16 mouse cellular contexts compared by ENCODE assay signal in genomic region chr11:80215291-80215690, GRCm38 (mm10).
"Had no signal": no experiment of that assay in that cellular context is flagged by ENCODE, and none has a peak within 500 bp of the region (broad histone marks: within the 10 kb centered on the region; RNA-seq: fewer than 3 reads in every experiment).

No protein-coding gene starts in this region.

- H3K4me2 ChIP-seq: limb, embryonic 12.5 days; limb, embryonic 15.5 days; midbrain, embryonic 11.5 days had no signal

- H3K27ac ChIP-seq: hindbrain, postnatal 0 days; limb, embryonic 12.5 days; limb, embryonic 15.5 days; liver, embryonic 14.5 days had no signal

- DNase-seq: left cerebral cortex, postnatal 4 days; lung, adult 2 months; lung, postnatal 14 days; lung, postnatal 4 days; midbrain, embryonic 14.5 days; right cerebral cortex, adult 18-20 months; right cerebral cortex, postnatal 14 days; right cerebral cortex, postnatal 4 days; thymus, postnatal 25 days had no signal

- H3K9ac ChIP-seq: limb, embryonic 12.5 days; limb, embryonic 15.5 days; liver, embryonic 14.5 days had no signal

- ATAC-seq: hindbrain, postnatal 0 days; inflammation-experienced regulatory T-cells, adult 6 months; intestine, embryonic 16.5 days had no signal

- H3K9me3 ChIP-seq: limb, embryonic 12.5 days; limb, embryonic 15.5 days had no signal

- H3K4me3 ChIP-seq: limb, embryonic 12.5 days; limb, embryonic 15.5 days had no signal

- H3K27me3 ChIP-seq: limb, embryonic 12.5 days; limb, embryonic 15.5 days had no signal
